Mouse (Mus musculus) bone marrow macrophage, adult 2 months (primary cell): ENCODE data around the gene Tex264.

Experiments used
- CTCF ChIP-seq: IDR thresholded peaks from 2 replicates; pipeline ENCODE4 v1.5.1; 2012; ENCODE audit warnings: low read depth, mild to moderate bottlenecking, low read length, moderate library complexity
- POLR2A ChIP-seq: IDR thresholded peaks from 2 replicates; pipeline ENCODE4 v1.6.1; 2012; ENCODE audit warnings: mild to moderate bottlenecking, low read depth, low read length, borderline replicate concordance

- TF ChIP-seq CTCF (no peak), POLR2A (no peak)
Observed at GRCm38 (mm10) chr9:106652720-106653119, 33.0 kb downstream of the Tex264 start.
